Mouse (Mus musculus) cortical plate, adult 2 months (tissue): ENCODE measurements at regions not wholly inside any gene's neighbourhood (a gene's known extent, or its start where the extent isn't known, plus 50 kb on each side); places are given as distances from the start of the nearest gene placed in this dataset.

ENCODE experiments used
- CTCF ChIP-seq: fragments of 200-500 bp; IDR thresholded peaks from 2 replicates; pipeline ENCODE4 v1.5.1; 2011; ENCODE audit warnings: mild to moderate bottlenecking, control low read depth, low read length; ENCODE audit not compliant: insufficient read depth; ENCODE audit errors: extremely low read depth
- POLR2A ChIP-seq: fragments of 200-500 bp; IDR thresholded peaks from 2 replicates; pipeline ENCODE4 v1.6.1; 2011; ENCODE audit warnings: mild to moderate bottlenecking, low read length, control low read depth; ENCODE audit not compliant: insufficient read depth; ENCODE audit errors: extremely low read depth

GRCm38 (mm10) chr14:25248941-25249340 lies 210.0 kb upstream of the Zmiz1 start:
- no peak for TF ChIP-seq POLR2A
- no peak for TF ChIP-seq CTCF
